16 mouse cellular contexts compared by ENCODE assay signal in genomic region chr9:61597287-61597686, GRCm38 (mm10).
DNase-seq lines count a peak whose midpoint lies in the region; ATAC-seq and TF ChIP-seq lines count a peak whose summit lies in the region.
"Had no signal": no experiment of that assay in that cellular context is flagged by ENCODE, and none has a peak within 500 bp of the region (broad histone marks: within the 10 kb centered on the region; RNA-seq: fewer than 3 reads in every experiment).

No protein-coding gene starts in this region.

- no peak overlapping the region for H3K9ac ChIP-seq in heart, adult 2 months (ENCODE audit: low read depth, low read length)
- no peak overlapping the region for H3K9ac ChIP-seq in lung, postnatal 0 days (replicated peaks; ENCODE audit: low read depth)
- H3K9ac ChIP-seq: neural tube, embryonic 15.5 days had no signal

- 0 out of 2 replicates have a peak overlapping the region, but pooled peaks have one; percentile 0 for H3K4me3 ChIP-seq in heart, embryonic 10.5 days
- H3K4me3 ChIP-seq in heart, adult 2 months: no peak overlapping the region
- no peak overlapping the region for H3K4me3 ChIP-seq in lung, postnatal 0 days (ENCODE audit: low read depth, low read length)
- no peak overlapping the region for H3K4me3 ChIP-seq in limb, embryonic 10.5 days
- H3K4me3 ChIP-seq in gastrocnemius, adult 2 months: no peak overlapping the region
- H3K4me3 ChIP-seq: erythroblast, embryonic 14.5 days; neural tube, embryonic 15.5 days had no signal

- no peaks in the 10 kb centered on the region for H3K79me2 ChIP-seq in heart, adult 2 months (replicated peaks; ENCODE audit: control insufficient read depth, insufficient read depth, low read length)

- peaks cover 41% of the 10 kb centered on the region for H3K27me3 ChIP-seq in heart, embryonic 10.5 days (ENCODE audit: insufficient read depth, poor library complexity, severe bottlenecking)
- no peaks in the 10 kb centered on the region for H3K27me3 ChIP-seq in heart, adult 2 months (ENCODE audit: control insufficient read depth, insufficient read depth, low read length)
- 0 out of 2 replicates have a peak, but pooled peaks cover 3% of the 10 kb centered on the region for H3K27me3 ChIP-seq in lung, postnatal 0 days (replicated peaks; ENCODE audit: insufficient read depth, low read length)
- H3K27me3 ChIP-seq in limb, embryonic 10.5 days (ENCODE audit: low read depth, poor library complexity, severe bottlenecking): peaks cover 24% of the 10 kb centered on the region

- H3K9me3 ChIP-seq in heart, embryonic 10.5 days: no peaks in the 10 kb centered on the region
- no peaks in the 10 kb centered on the region for H3K9me3 ChIP-seq in lung, postnatal 0 days (ENCODE audit: low read length)
- no peaks in the 10 kb centered on the region for H3K9me3 ChIP-seq in limb, embryonic 10.5 days (replicated peaks)
- H3K9me3 ChIP-seq: neural tube, embryonic 15.5 days had no signal

- no peak for TF ChIP-seq POLR2A in heart, adult 2 months (IDR thresholded peaks at IDR 0.05; ENCODE audit: insufficient read depth, low read depth, low read length)

- 10% methylated on average over 7 of the region's 7 CpGs for WGBS in heart, embryonic 10.5 days
- WGBS in heart, adult 2 months: 59% methylated on average over 7 of the region's 7 CpGs
- 26% methylated on average over 7 of the region's 7 CpGs for WGBS in lung, postnatal 0 days
- WGBS in limb, embryonic 10.5 days: 15% methylated on average over 7 of the region's 7 CpGs

- H3K4me1 ChIP-seq in heart, embryonic 10.5 days: peaks cover 15% of the 10 kb centered on the region
- no peaks in the 10 kb centered on the region for H3K4me1 ChIP-seq in heart, adult 2 months (ENCODE audit: control insufficient read depth, insufficient read depth, low read length)
- 0 out of 2 replicates have a peak, but pooled peaks cover 5% of the 10 kb centered on the region for H3K4me1 ChIP-seq in lung, postnatal 0 days (ENCODE audit: insufficient read depth, low read depth, low read length)
- H3K4me1 ChIP-seq in limb, embryonic 10.5 days: peaks cover 38% of the 10 kb centered on the region

- no peak for DNase-seq in heart, embryonic 10.5 days (ENCODE audit: low spot score)
- DNase-seq in heart, adult 2 months: no peak
- DNase-seq in lung, postnatal 0 days (ENCODE audit: low spot score): peak; percentile 33
- no peak for DNase-seq in lung, postnatal 36 days
- peak; percentile 87 for DNase-seq in ZHBTc4 (ENCODE audit: low read depth, low spot score)
- no peak for DNase-seq in limb, embryonic 10.5 days (ENCODE audit: low spot score)
- no peak for DNase-seq in gastrocnemius, adult 2 months
- DNase-seq in urinary bladder, postnatal 14 days (ENCODE audit: low spot score): no peak
- DNase-seq: B cell, adult 2 months; cerebellum, adult 11 months; cerebellum, postnatal 36 days; heart, postnatal 14 days; liver; retina, postnatal 1 day had no signal

- TF ChIP-seq CTCF in heart, adult 2 months (IDR thresholded peaks at IDR 0.05): no peak
- TF ChIP-seq CTCF in lung, postnatal 0 days (IDR thresholded peaks at IDR 0.05): peak; percentile 28; the same call in 1 of the 2 replicates
- no peak for TF ChIP-seq CTCF in gastrocnemius, adult 2 months (IDR thresholded peaks at IDR 0.05)

- H3K27ac ChIP-seq in heart, embryonic 10.5 days: no peak overlapping the region
- H3K27ac ChIP-seq in heart, adult 2 months: no peak overlapping the region
- H3K27ac ChIP-seq in lung, postnatal 0 days (ENCODE audit: low read length): no peak overlapping the region
- peak overlapping the region; percentile 14; the same call in 1 of the 2 replicates for H3K27ac ChIP-seq in limb, embryonic 10.5 days
- H3K27ac ChIP-seq in gastrocnemius, adult 2 months: no peak overlapping the region
- H3K27ac ChIP-seq: neural tube, embryonic 15.5 days had no signal

- ATAC-seq in lung, postnatal 0 days: peak; percentile 32

- H3K4me2 ChIP-seq in lung, postnatal 0 days (replicated peaks; ENCODE audit: low read depth, low read length): no peak overlapping the region
- H3K4me2 ChIP-seq: neural tube, embryonic 15.5 days had no signal

- intact Hi-C loops in heart, adult 2 months (cut with DNase I): no loop called here
- intact Hi-C loops in gastrocnemius, adult 2 months (cut with DNase I): no loop called here

- TF ChIP-seq EP300 in heart, adult 2 months (IDR thresholded peaks at IDR 0.05; ENCODE audit: insufficient read depth, low read depth, low read length): no peak
- no peak for TF ChIP-seq EP300 in lung, postnatal 0 days (IDR thresholded peaks at IDR 0.05)

- no peaks in the 10 kb centered on the region for H3K36me3 ChIP-seq in heart, embryonic 10.5 days
- H3K36me3 ChIP-seq in heart, adult 2 months (ENCODE audit: control insufficient read depth, insufficient read depth, low read length): no peaks in the 10 kb centered on the region
- no peaks in the 10 kb centered on the region for H3K36me3 ChIP-seq in lung, postnatal 0 days (ENCODE audit: insufficient read depth, low read length)
- no peaks in the 10 kb centered on the region for H3K36me3 ChIP-seq in limb, embryonic 10.5 days
- H3K36me3 ChIP-seq: neural tube, embryonic 15.5 days had no signal

Comparison
In these comparisons a context has a peak if more than half of its experiments do, and no peak if none do; other contexts are left out.
1. DNase-seq: peak in lung, postnatal 0 days (single experiment) and ZHBTc4 (single experiment); none in heart, embryonic 10.5 days (single experiment), heart, adult 2 months (0 of 2), lung, postnatal 36 days (single experiment), limb, embryonic 10.5 days (single experiment), gastrocnemius, adult 2 months (single experiment) and urinary bladder, postnatal 14 days (single experiment).